Mouse (Mus musculus) stomach, postnatal 0 days (tissue): Measurements from ENCODE around the gene Efcc1.

ENCODE experiments used
- CTCF ChIP-seq: IDR thresholded peaks from 2 replicates; pipeline ENCODE4 v1.5.1; 2016; ENCODE audit warnings: antibody characterized with exemption, low read depth, mild to moderate bottlenecking, moderate library complexity
- EP300 ChIP-seq: optimal IDR thresholded peaks from 2 replicates; pipeline ENCODE3; 2016; ENCODE audit warnings: antibody characterized with exemption

DNA sequence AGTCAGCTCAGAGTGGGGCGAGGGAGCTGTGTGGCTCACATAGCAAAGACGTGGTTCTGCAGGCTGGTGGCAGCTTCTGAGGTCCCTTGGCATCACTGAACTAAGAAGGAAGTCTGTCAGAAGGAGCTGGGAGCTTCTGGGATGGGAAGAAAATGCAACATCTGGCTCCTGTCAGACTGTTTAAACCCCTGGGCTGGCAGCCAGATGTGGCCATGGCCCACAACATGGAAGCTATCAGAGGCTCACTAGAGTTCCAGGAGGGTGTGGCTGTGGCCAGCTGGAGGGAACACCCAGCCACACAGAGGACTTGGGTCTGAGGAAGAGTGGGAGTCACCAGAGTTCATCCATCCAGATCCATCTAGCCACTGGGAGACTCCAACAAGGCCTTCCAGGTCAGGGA, 16.2 kb downstream of the Efcc1 start:
- TF ChIP-seq CTCF (no peak), EP300 (no peak)
